Mouse (Mus musculus) hindbrain, embryonic 12.5 days (tissue): Measurements from ENCODE around the gene Cited4. TPM values are rescaled to one million over a fixed set of nuclear protein-coding genes. Genes with fewer than 3 reads are reported as not detected.
A peak's percentile ranks its signal among the peaks of the same experiment; 100 is the strongest.

Experiments
- ATAC-seq: fragments of 200-750 bp; cut with Nextera tagmentation; 2 replicates; pipeline ENCODE4 v1.8.0; 2017; ENCODE audit warnings: moderate TSS enrichment; ENCODE audit not compliant: low FRiP score
- H3K27ac ChIP-seq: fragments of 300-500 bp; sonication (generic); 2 replicates; pipeline ENCODE4 v1.5.1; 2016; ENCODE audit warnings: mild to moderate bottlenecking
- H3K27me3 ChIP-seq: fragments of 300-500 bp; sonication (generic); 2 replicates; pipeline ENCODE4 v1.6.1; 2016; ENCODE audit warnings: mild to moderate bottlenecking
- H3K36me3 ChIP-seq: fragments of 300-500 bp; sonication (generic); 2 replicates; pipeline ENCODE4 v1.6.1; 2016; ENCODE audit warnings: mild to moderate bottlenecking
- H3K4me1 ChIP-seq: fragments of 300-500 bp; sonication (generic); 2 replicates; pipeline ENCODE4 v1.6.1; 2016
- H3K4me2 ChIP-seq: fragments of 300-500 bp; sonication (generic); replicated peaks from 2 replicates; pipeline ENCODE4 v1.6.1; 2016; ENCODE audit warnings: mild to moderate bottlenecking
- H3K4me3 ChIP-seq: fragments of 300-500 bp; sonication (generic); 2 replicates; pipeline ENCODE4 v1.5.1; 2016; ENCODE audit warnings: mild to moderate bottlenecking
- H3K9ac ChIP-seq: fragments of 300-500 bp; sonication (generic); 2 replicates; pipeline ENCODE4 v1.6.1; 2016; ENCODE audit warnings: mild to moderate bottlenecking, moderate library complexity
- H3K9me3 ChIP-seq: fragments of 300-500 bp; sonication (generic); replicated peaks from 2 replicates; pipeline ENCODE4 v1.6.1; 2016; ENCODE audit warnings: mild to moderate bottlenecking
- WGBS: fragments of 180-500 bp; shearing (Covaris S2); methylation state at CpG from one replicate; pipeline ENCODE4 v1.1.7; 2016; 5-methylcytosine and 5-hydroxymethylcytosine counted together
- polyA plus RNA-seq: library from polyadenylated mRNA; unstranded; fragments of >200 nt; fragmentation: Nextera tagmentation; extraction: Ambion mirVana; gene quantifications from 2 replicates; pipeline ENCODE4 v1.2.1, GENCODE M21; 2016

Cited4 gene
- polyA plus RNA-seq, 1 experiment from 2014 or later: 8.2 TPM

GRCm38 (mm10) chr4:120665144-120665700 lies 1.1 kb upstream of the Cited4 start:
- H3K9me3 ChIP-seq: no peaks in the 10 kb centered on the region
- ATAC-seq: no peak
- H3K27me3 ChIP-seq: peaks cover 42% of the 10 kb centered on the region

DNA sequence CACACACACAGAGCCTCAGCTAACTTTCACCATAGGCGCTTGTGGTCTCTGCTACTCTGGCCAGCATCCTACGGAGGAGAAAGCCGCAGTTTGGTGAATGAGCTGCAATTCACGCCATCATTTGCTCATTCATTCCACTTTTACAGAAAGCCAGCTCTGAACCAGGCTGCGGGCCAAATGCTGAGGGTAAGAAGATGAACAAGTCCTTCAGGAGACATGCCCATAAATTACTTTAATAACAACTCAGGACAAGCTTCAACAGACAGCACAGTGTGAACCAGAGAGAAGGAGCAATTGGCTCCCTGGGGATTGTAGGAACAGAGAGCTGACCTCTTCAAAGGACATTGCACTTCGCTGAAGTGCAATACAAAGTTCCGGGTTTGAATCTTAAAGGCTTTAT lies 590 bp upstream of the Cited4 start:
- H3K27me3 ChIP-seq: peaks cover 47% of the 10 kb centered on the region
- no peaks in the 10 kb centered on the region for H3K36me3 ChIP-seq
- peaks cover 13% of the 10 kb centered on the region for H3K4me1 ChIP-seq
- H3K27ac ChIP-seq: no peak overlapping the region
- no peaks in the 10 kb centered on the region for H3K9me3 ChIP-seq
- no peak overlapping the region for H3K4me2 ChIP-seq
- WGBS: 61% methylated on average over 7 of the region's 7 CpGs
- H3K4me3 ChIP-seq: no peak overlapping the region
- H3K9ac ChIP-seq: no peak overlapping the region
- no peak for ATAC-seq

More at GRCm38 (mm10) chr4:120665144-120665700, 1.1 kb upstream of the Cited4 start:
- H3K27ac ChIP-seq: no peak overlapping the region
- no peak overlapping the region for H3K4me3 ChIP-seq
- H3K36me3 ChIP-seq: no peaks in the 10 kb centered on the region
- peaks cover 13% of the 10 kb centered on the region for H3K4me1 ChIP-seq
- no peak overlapping the region for H3K9ac ChIP-seq
- H3K4me2 ChIP-seq: no peak overlapping the region
- WGBS: 49% methylated on average over 4 of the region's 4 CpGs

DNA sequence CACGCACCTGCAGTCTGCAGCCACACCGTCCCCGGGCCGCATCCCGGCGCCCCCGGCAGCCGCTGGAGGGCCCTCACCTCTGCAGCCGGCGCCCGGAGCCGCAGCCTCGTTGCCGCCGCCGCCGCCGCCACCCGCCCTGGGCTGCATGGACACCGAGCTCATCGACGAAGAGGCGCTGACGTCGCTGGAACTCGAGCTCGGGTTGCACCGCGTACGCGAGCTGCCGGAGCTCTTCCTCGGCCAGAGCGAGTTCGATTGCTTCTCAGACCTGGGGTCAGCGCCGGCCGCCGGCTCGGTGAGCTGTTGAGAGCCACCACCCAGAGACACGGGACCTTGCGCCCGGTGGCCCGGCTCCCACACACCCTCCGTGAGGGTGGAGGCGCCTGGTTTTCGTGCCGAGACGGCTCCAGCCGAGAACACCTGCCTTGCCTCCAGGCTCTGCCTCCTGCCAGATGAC lies 701 bp downstream of the Cited4 start:
- peak overlapping the region; percentile 95 for H3K4me2 ChIP-seq
- peaks cover 49% of the 10 kb centered on the region for H3K27me3 ChIP-seq
- H3K4me3 ChIP-seq: peak overlapping the region; percentile 51
- peaks cover 13% of the 10 kb centered on the region for H3K4me1 ChIP-seq
- H3K36me3 ChIP-seq: no peaks in the 10 kb centered on the region
- WGBS: under 1% methylated on average over 50 of the region's 50 CpGs
- H3K9ac ChIP-seq: peak overlapping the region; percentile 52
- ATAC-seq: peak; percentile 53
- no peak overlapping the region for H3K27ac ChIP-seq
- H3K9me3 ChIP-seq: no peaks in the 10 kb centered on the region

DNA sequence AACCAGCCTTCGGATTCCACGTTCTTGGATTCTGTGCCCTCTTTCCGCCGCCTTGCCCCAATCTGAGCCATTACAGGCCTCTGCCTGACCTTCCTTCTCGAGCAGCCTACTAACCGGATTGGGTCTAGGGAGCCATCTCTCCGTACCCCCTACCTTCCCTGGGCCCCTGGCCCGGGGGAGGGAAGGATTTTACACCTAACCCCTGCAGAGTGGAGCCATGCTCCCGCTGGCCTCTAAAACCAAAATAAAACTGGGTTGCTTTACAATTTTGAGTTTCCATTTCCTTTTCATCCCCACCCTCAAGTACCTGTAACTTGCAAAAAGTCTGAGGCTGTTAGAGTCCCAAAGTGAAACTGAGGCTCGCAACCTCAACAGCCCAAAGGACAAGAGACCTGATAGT lies 1.2 kb downstream of the Cited4 start:
- H3K27ac ChIP-seq: no peak overlapping the region
- H3K9me3 ChIP-seq: no peaks in the 10 kb centered on the region
- peak overlapping the region; percentile 51 for H3K4me3 ChIP-seq
- H3K4me2 ChIP-seq: peak overlapping the region; percentile 95
- peak overlapping the region; percentile 52 for H3K9ac ChIP-seq
- WGBS: 11% methylated on average over 10 of the region's 10 CpGs
- no peaks in the 10 kb centered on the region for H3K36me3 ChIP-seq
- ATAC-seq: 0 out of 2 replicates have a peak, but pooled peaks have one; percentile 8
- peaks cover 13% of the 10 kb centered on the region for H3K4me1 ChIP-seq
- peaks cover 49% of the 10 kb centered on the region for H3K27me3 ChIP-seq

DNA sequence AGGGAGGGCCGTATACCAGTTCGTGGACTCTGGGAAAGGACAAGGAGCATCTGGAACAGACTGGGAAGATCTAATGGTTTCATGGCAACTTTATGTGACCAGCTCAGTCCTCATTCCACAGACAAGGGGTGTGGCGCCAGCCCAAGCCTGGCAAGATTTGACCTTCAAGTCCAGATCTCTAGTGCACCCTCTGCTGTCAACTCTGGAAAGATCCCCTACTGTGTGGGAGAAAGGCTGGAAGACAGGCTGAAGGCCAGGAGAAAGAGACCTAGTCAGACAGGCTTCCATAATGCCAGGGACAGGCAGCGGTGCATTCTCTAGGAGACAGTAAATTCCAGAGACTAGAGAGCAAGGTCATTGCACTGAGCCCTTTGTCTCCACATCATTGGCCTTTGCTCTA lies 2.2 kb downstream of the Cited4 start:
- Histone ChIP-seq H3K27ac (no peak overlapping the region), H3K27me3 (peaks cover 49% of the 10 kb centered on the region), H3K9ac (no peak overlapping the region), H3K4me1 (peaks cover 13% of the 10 kb centered on the region), H3K9me3 (no peaks in the 10 kb centered on the region), H3K4me2 (no peak overlapping the region), H3K36me3 (no peaks in the 10 kb centered on the region), H3K4me3 (no peak overlapping the region)
- ATAC-seq: no peak
- WGBS: 88% methylated on average over 4 of the region's 4 CpGs

DNA sequence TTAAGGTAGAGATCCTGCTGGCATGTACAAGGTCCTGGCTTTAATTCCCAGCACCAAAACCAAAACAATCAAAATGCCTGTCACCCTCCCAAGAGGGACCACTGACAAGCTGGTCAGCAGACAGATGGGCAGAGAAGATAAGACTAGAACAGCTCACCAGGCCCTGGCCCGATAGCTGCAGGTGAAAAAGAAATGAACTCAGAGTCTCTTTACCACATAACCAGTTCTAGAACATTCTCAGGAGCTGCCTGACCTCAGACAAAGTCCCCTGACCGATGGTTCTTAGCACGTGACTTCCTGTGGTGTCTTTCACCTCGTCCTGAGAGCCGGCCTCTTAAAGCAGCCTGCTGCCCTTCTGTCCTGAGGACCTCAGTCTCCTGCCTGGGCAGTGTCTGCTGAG lies 3.2 kb downstream of the Cited4 start:
- Histone ChIP-seq H3K36me3 (no peaks in the 10 kb centered on the region), H3K4me2 (no peak overlapping the region), H3K9ac (no peak overlapping the region), H3K4me3 (no peak overlapping the region), H3K27ac (no peak overlapping the region), H3K27me3 (peaks cover 49% of the 10 kb centered on the region), H3K4me1 (peaks cover 13% of the 10 kb centered on the region), H3K9me3 (no peaks in the 10 kb centered on the region)
- ATAC-seq: no peak
- 76% methylated on average over 5 of the region's 5 CpGs for whole genome bisulfite sequencing

GRCm38 (mm10) chr4:120671046-120671445 lies 4.7 kb downstream of the Cited4 start:
- H3K27ac ChIP-seq: no peak overlapping the region
- no peak overlapping the region for H3K4me2 ChIP-seq
- H3K4me1 ChIP-seq: peaks cover 13% of the 10 kb centered on the region
- H3K4me3 ChIP-seq: no peak overlapping the region
- 56% methylated on average over 12 of the region's 12 CpGs for WGBS
- H3K9me3 ChIP-seq: no peaks in the 10 kb centered on the region
- no peak for ATAC-seq
- H3K27me3 ChIP-seq: peaks cover 40% of the 10 kb centered on the region
- no peak overlapping the region for H3K9ac ChIP-seq
- no peaks in the 10 kb centered on the region for H3K36me3 ChIP-seq

GRCm38 (mm10) chr4:120673606-120674005 lies 7.2 kb downstream of the Cited4 start:
- ATAC-seq: no peak
- peaks cover 16% of the 10 kb centered on the region for H3K27me3 ChIP-seq
- no peak overlapping the region for H3K4me2 ChIP-seq
- H3K36me3 ChIP-seq: no peaks in the 10 kb centered on the region
- 85% methylated on average over 3 of the region's 3 CpGs for WGBS
- no peak overlapping the region for H3K4me3 ChIP-seq
- no peak overlapping the region for H3K27ac ChIP-seq
- no peaks in the 10 kb centered on the region for H3K9me3 ChIP-seq
- H3K9ac ChIP-seq: no peak overlapping the region
- no peaks in the 10 kb centered on the region for H3K4me1 ChIP-seq

DNA sequence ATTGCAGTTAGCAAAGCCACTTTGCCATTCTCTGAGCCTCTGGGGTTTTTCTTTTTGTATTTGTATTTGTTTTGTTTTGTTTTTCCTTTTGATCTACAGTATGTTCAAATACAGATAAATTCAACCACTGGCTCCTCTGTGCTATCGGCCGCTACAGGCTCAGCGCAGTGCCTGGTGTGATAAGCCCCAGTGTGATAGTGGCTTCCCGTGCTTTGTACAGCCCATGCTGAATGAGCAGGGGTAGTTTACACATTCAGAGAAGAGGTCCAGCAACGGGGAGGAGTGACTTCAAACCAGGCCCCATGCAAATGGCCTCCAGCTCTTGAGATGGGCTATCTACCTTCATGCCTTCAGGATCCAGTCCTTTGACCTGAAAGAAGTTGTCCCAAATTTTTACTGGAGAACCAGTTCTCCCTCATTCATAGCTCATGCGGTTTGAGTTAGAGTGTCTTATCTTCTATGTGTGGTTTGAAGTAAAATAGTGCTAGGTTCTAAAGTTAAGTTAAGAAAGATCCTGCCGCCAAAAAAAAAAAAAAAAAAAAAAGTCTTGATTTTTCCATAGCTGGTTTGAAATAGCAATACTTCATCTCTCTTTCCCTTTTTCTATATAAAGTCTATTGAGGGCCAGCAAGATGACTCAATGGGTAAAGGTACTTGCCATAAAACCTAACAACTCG lies 8.5 kb downstream of the Cited4 start:
- Histone ChIP-seq H3K4me2 (no peak overlapping the region), H3K4me1 (no peaks in the 10 kb centered on the region), H3K27me3 (peaks cover 7% of the 10 kb centered on the region; the same call in 1 of the 2 replicates), H3K27ac (no peak overlapping the region), H3K9me3 (no peaks in the 10 kb centered on the region), H3K4me3 (no peak overlapping the region), H3K36me3 (no peaks in the 10 kb centered on the region), H3K9ac (no peak overlapping the region)
- 77% methylated on average over 8 of the region's 8 CpGs for WGBS
- ATAC-seq: no peak

DNA sequence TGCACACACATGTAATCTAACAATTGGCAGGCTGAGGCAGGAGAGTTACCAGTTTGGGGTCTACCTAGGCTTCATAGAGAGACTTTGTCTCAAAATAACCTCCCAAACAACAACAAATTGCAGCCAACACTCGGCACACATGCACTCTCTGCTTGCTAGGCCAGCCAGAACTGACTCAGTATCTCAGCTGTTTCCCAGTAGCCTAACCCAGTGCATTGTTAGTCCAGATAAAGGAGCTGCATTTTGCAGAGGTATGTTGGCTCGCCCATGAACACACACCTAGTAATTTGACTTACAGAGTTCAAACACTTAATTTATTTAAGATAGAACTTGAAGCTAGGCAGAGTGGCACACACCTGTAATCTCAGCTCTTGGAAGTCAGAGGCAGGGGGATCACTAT lies 9.3 kb downstream of the Cited4 start:
- no peak overlapping the region for H3K4me3 ChIP-seq
- peaks cover 3% of the 10 kb centered on the region; the same call in 1 of the 2 replicates for H3K27me3 ChIP-seq
- H3K9ac ChIP-seq: no peak overlapping the region
- no peak for ATAC-seq
- H3K9me3 ChIP-seq: no peaks in the 10 kb centered on the region
- H3K4me2 ChIP-seq: no peak overlapping the region
- no peaks in the 10 kb centered on the region for H3K36me3 ChIP-seq
- WGBS: 71% methylated on average over 2 of the region's 2 CpGs
- no peaks in the 10 kb centered on the region for H3K4me1 ChIP-seq
- no peak overlapping the region for H3K27ac ChIP-seq

GRCm38 (mm10) chr4:120680953-120681352 lies 14.6 kb downstream of the Cited4 start:
- Histone ChIP-seq H3K9ac (no peak overlapping the region), H3K4me3 (no peak overlapping the region), H3K27ac (no peak overlapping the region), H3K4me1 (no peaks in the 10 kb centered on the region), H3K36me3 (no peaks in the 10 kb centered on the region), H3K4me2 (no peak overlapping the region), H3K9me3 (no peaks in the 10 kb centered on the region), H3K27me3 (no peaks in the 10 kb centered on the region)
- no peak for ATAC-seq
- WGBS: 53% methylated on average over 7 of the region's 7 CpGs

GRCm38 (mm10) chr4:120682168-120682567 lies 15.8 kb downstream of the Cited4 start:
- H3K4me3 ChIP-seq: no peak overlapping the region
- H3K9me3 ChIP-seq: no peaks in the 10 kb centered on the region
- H3K4me1 ChIP-seq: no peaks in the 10 kb centered on the region
- no peak overlapping the region for H3K4me2 ChIP-seq
- ATAC-seq: 0 out of 2 replicates have a peak, but pooled peaks have one; percentile 16
- no peaks in the 10 kb centered on the region for H3K36me3 ChIP-seq
- 34% methylated on average over 10 of the region's 10 CpGs for WGBS
- H3K27me3 ChIP-seq: no peaks in the 10 kb centered on the region
- H3K27ac ChIP-seq: no peak overlapping the region
- no peak overlapping the region for H3K9ac ChIP-seq
